Comparison of ENCODE assay signal across 7 mouse cellular contexts in the genomic region with DNA sequence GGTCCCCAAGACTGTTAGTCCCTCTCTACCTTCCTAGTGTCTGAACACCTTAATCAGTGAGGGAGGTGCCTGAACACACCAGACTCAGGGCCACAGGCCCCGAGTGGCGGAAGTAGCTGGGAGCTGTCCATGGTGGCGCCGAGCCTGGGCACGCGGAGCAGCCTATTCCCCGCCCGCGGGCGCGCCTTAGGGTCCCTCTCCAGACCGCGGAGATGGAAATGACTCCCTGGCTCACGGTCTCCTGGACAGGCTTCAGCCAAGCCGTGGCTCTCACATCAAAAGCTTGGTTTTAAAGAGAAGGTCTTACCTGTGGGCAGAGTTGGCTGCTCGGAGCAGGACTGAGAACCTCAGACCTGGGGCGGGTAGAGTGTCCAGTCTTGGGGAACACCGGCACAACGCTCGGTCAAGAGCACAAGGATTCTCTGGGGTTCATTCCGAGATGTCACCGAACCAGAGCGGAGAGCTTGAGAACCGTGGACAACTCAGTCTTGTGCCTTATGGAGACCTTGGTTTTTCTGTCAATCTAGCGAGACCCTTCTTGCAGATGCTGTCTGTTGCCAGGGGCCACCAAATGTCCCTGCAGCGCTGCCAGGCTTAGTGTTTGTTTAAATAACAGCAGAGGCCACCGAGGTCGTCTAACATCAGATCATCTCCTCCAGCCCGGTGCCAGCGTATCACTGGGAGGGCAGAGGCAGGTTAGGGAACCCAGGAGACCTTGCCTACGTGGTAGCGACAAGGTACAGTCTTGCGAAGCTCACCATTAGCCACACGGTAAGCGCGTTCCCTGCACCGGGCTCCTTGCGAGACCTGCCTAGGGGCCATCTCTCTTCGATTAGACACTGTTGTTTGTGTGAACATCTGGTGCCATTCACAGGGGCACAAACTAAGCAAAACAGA. TPM values are rescaled to one million over a fixed set of nuclear protein-coding genes. Genes with fewer than 3 reads are reported as not detected.
DNase-seq lines count a peak whose midpoint lies in the region; ATAC-seq and TF ChIP-seq lines count a peak whose summit lies in the region.

No protein-coding gene starts in this region.

- no peaks in the 10 kb centered on the region for H3K9me3 ChIP-seq in forebrain, embryonic 15.5 days
- no peaks in the 10 kb centered on the region for H3K9me3 ChIP-seq in hindbrain, embryonic 16.5 days (ENCODE audit: control insufficient read depth, low read length)
- H3K9me3 ChIP-seq in limb, embryonic 14.5 days (ENCODE audit: control insufficient read depth, low read length) = no peaks in the 10 kb centered on the region
- no peaks in the 10 kb centered on the region for H3K9me3 ChIP-seq in neural tube, embryonic 11.5 days (ENCODE audit: control insufficient read depth, low read length)

- peak overlapping the region; percentile 49 for H3K4me3 ChIP-seq in forebrain, embryonic 15.5 days
- peak overlapping the region; percentile 49 for H3K4me3 ChIP-seq in hindbrain, embryonic 16.5 days (ENCODE audit: low read length)
- H3K4me3 ChIP-seq in limb, embryonic 14.5 days (replicated peaks; ENCODE audit: low read length) = peak overlapping the region; percentile 36
- peak overlapping the region; percentile 15; the same call in 1 of the 2 replicates for H3K4me3 ChIP-seq in neural tube, embryonic 11.5 days (ENCODE audit: low read depth, low read length)

- peak; percentile 59 to 62 for DNase-seq in adrenal gland, adult 18-20 months (ENCODE audit: low spot score in 2 of 2)
- peak; percentile 59 for DNase-seq in cerebellum, adult 11-12 months
- peak; percentile 54 for DNase-seq in limb, embryonic 14.5 days (ENCODE audit: low spot score)
- DNase-seq in neural tube, embryonic 11.5 days (ENCODE audit: low spot score) = peak; percentile 67
- DNase-seq in thymus, adult 18-20 months = peak; percentile 8 to 16

- ATAC-seq in forebrain, embryonic 15.5 days (replicated peaks) = 0 out of 2 replicates have a peak, but pooled peaks have one; percentile 7
- ATAC-seq in hindbrain, embryonic 16.5 days = no peak
- peak; percentile 51; the same call in 1 of the 2 replicates for ATAC-seq in limb, embryonic 14.5 days (ENCODE audit: low FRiP score, low read depth)
- ATAC-seq in neural tube, embryonic 11.5 days (ENCODE audit: insufficient read depth, low FRiP score, low TSS enrichment) = no peak

- H3K4me1 ChIP-seq in forebrain, embryonic 15.5 days = peaks cover 21% of the 10 kb centered on the region
- H3K4me1 ChIP-seq in hindbrain, embryonic 16.5 days (ENCODE audit: control insufficient read depth, insufficient read depth, low read depth, low read length) = peaks cover 7% of the 10 kb centered on the region
- peaks cover 4% of the 10 kb centered on the region; the same call in 1 of the 2 replicates for H3K4me1 ChIP-seq in limb, embryonic 14.5 days (ENCODE audit: control insufficient read depth, insufficient read depth, low read length)
- H3K4me1 ChIP-seq in neural tube, embryonic 11.5 days (ENCODE audit: control insufficient read depth, insufficient read depth, low read length) = peaks cover 5% of the 10 kb centered on the region

- peak overlapping the region; percentile 52 for H3K9ac ChIP-seq in forebrain, embryonic 15.5 days (replicated peaks)
- H3K9ac ChIP-seq in hindbrain, embryonic 16.5 days (ENCODE audit: low read depth, low read length) = peak overlapping the region; percentile 67; the same call in 1 of the 2 replicates
- H3K9ac ChIP-seq in limb, embryonic 14.5 days (ENCODE audit: low read depth, low read length, severe bottlenecking) = no peak overlapping the region
- H3K9ac ChIP-seq in neural tube, embryonic 11.5 days (ENCODE audit: low read length) = no peak overlapping the region

- no peaks in the 10 kb centered on the region for H3K36me3 ChIP-seq in forebrain, embryonic 15.5 days
- H3K36me3 ChIP-seq in hindbrain, embryonic 16.5 days (ENCODE audit: control insufficient read depth, insufficient read depth, low read length) = no peaks in the 10 kb centered on the region
- no peaks in the 10 kb centered on the region for H3K36me3 ChIP-seq in limb, embryonic 14.5 days (ENCODE audit: control insufficient read depth, insufficient read depth, low read length)
- H3K36me3 ChIP-seq in neural tube, embryonic 11.5 days (ENCODE audit: control insufficient read depth, insufficient read depth, low read length) = no peaks in the 10 kb centered on the region

- peaks cover 29% of the 10 kb centered on the region for H3K27me3 ChIP-seq in forebrain, embryonic 15.5 days
- H3K27me3 ChIP-seq in hindbrain, embryonic 16.5 days (replicated peaks; ENCODE audit: control insufficient read depth, insufficient read depth, low read length) = no peaks in the 10 kb centered on the region; the same call in none of the 2 replicates
- H3K27me3 ChIP-seq in limb, embryonic 14.5 days (ENCODE audit: control insufficient read depth, insufficient read depth, low read length) = peaks cover 29% of the 10 kb centered on the region
- H3K27me3 ChIP-seq in neural tube, embryonic 11.5 days (ENCODE audit: control insufficient read depth, insufficient read depth, low read length) = peaks cover 17% of the 10 kb centered on the region

- H3K27ac ChIP-seq in forebrain, embryonic 15.5 days (replicated peaks) = no peak overlapping the region
- H3K27ac ChIP-seq in hindbrain, embryonic 16.5 days (ENCODE audit: low read depth, low read length) = no peak overlapping the region
- no peak overlapping the region for H3K27ac ChIP-seq in limb, embryonic 14.5 days (replicated peaks; ENCODE audit: low read depth, low read length)
- no peak overlapping the region for H3K27ac ChIP-seq in neural tube, embryonic 11.5 days (ENCODE audit: low read depth, low read length)

- TF ChIP-seq POLR2A in limb, embryonic 14.5 days (IDR thresholded peaks at IDR 0.05; ENCODE audit: borderline replicate concordance, extremely low read depth, insufficient read depth, insufficient read length) = no peak

- WGBS in forebrain, embryonic 15.5 days = 4% methylated on average over 39 of the region's 39 CpGs
- WGBS in hindbrain, embryonic 16.5 days = 3% methylated on average over 39 of the region's 39 CpGs
- WGBS in limb, embryonic 14.5 days = 4% methylated on average over 39 of the region's 39 CpGs
- 5% methylated on average over 39 of the region's 39 CpGs for WGBS in neural tube, embryonic 11.5 days

- H3K4me2 ChIP-seq in forebrain, embryonic 15.5 days (replicated peaks) = peak overlapping the region; percentile 84
- peak overlapping the region; percentile 71 for H3K4me2 ChIP-seq in hindbrain, embryonic 16.5 days (ENCODE audit: low read length)
- H3K4me2 ChIP-seq in limb, embryonic 14.5 days (replicated peaks; ENCODE audit: low read depth, low read length, severe bottlenecking) = peak overlapping the region; percentile 82
- H3K4me2 ChIP-seq in neural tube, embryonic 11.5 days (ENCODE audit: low read depth) = peak overlapping the region; percentile 70

RNA-seq across cellular contexts. Expression of a gene that starts 1.0 kb away (rescaled TPM):
- total RNA-seq in adrenal gland, adult 18-20 months (2021) = 1 to 10 TPM in 1 of 2 experiments, under 1 TPM in 1; 0.93 to 1.2 TPM
- 0.70 and 0.72 TPM in 2 replicates for polyA plus RNA-seq in forebrain, embryonic 15.5 days (2015; fragmentation: Nextera tagmentation; extraction: Ambion mirVana)
- 0.81 and 0.97 TPM in 2 replicates for polyA plus RNA-seq in hindbrain, embryonic 16.5 days (2015; fragmentation: Nextera tagmentation; extraction: Ambion mirVana)
- polyA plus RNA-seq in limb, embryonic 14.5 days (2012; rRNA removed) = 0.83 and 0.93 TPM in 2 replicates
- polyA plus RNA-seq in limb, embryonic 14.5 days (2014; fragmentation: Nextera tagmentation; extraction: Ambion mirVana) = 0.23 and 0.59 TPM in 2 replicates
- 0.11 TPM in 1 of 2 replicates, not detected in the other for polyA plus RNA-seq in neural tube, embryonic 11.5 days (2014; fragmentation: Nextera tagmentation; extraction: Ambion mirVana)

Comparison
In these comparisons a context has a peak if more than half of its experiments do, and no peak if none do; other contexts are left out.
1. DNase-seq: peak in every context shown above with its lines; median percentile 67 in neural tube, embryonic 11.5 days; 60 in adrenal gland, adult 18-20 months; 59 in cerebellum, adult 11-12 months; 54 in limb, embryonic 14.5 days; 12 in thymus, adult 18-20 months.
2. ATAC-seq: peak in forebrain, embryonic 15.5 days (single experiment) and limb, embryonic 14.5 days (single experiment); none in hindbrain, embryonic 16.5 days (single experiment) and neural tube, embryonic 11.5 days (single experiment).
3. H3K9ac ChIP-seq: peak in forebrain, embryonic 15.5 days (single experiment) and hindbrain, embryonic 16.5 days (single experiment); none in limb, embryonic 14.5 days (single experiment) and neural tube, embryonic 11.5 days (single experiment).
4. Peak in every context shown above with its lines, with median percentiles within 50 percentile points of each other: H3K4me2 ChIP-seq and H3K4me3 ChIP-seq.